Mouse (Mus musculus) E14TG2a.4 (cell line): ENCODE data around the gene Ntn1.
A peak's percentile ranks its signal among the peaks of the same experiment; 100 is the strongest.

Source experiments
- H3K27me3 ChIP-seq: 2 replicates; pipeline ENCODE4 v1.6.1; 2014; ENCODE audit warnings: low read length, control low read depth; ENCODE audit not compliant: insufficient read depth
- H3K36me3 ChIP-seq: 2 replicates; pipeline ENCODE4 v1.6.1; 2014; ENCODE audit warnings: low read length, control low read depth; ENCODE audit not compliant: insufficient read depth
- H3K4me1 ChIP-seq: replicated peaks from 2 replicates; pipeline ENCODE4 v1.6.1; 2014; ENCODE audit warnings: low read depth, low read length, control low read depth
- H3K4me3 ChIP-seq: replicated peaks from 2 replicates; pipeline ENCODE4 v1.5.1; 2014; ENCODE audit warnings: mild to moderate bottlenecking, low read length
- H3K9me3 ChIP-seq: 2 replicates; pipeline ENCODE4 v1.6.1; 2014; ENCODE audit warnings: low read length, control low read depth
- CTCF ChIP-seq: conservative IDR thresholded peaks from 2 replicates; pipeline ENCODE4 v1.5.1; 2014; ENCODE audit warnings: low read length
- NANOG ChIP-seq: IDR thresholded peaks from 2 replicates; pipeline ENCODE4 v1.6.1; 2014; ENCODE audit warnings: borderline replicate concordance, low read length, mixed read lengths
- POU5F1 ChIP-seq: IDR thresholded peaks from 2 replicates; pipeline ENCODE4 v1.6.1; 2014; ENCODE audit warnings: low read length, borderline replicate concordance

The Ntn1 gene

DNA sequence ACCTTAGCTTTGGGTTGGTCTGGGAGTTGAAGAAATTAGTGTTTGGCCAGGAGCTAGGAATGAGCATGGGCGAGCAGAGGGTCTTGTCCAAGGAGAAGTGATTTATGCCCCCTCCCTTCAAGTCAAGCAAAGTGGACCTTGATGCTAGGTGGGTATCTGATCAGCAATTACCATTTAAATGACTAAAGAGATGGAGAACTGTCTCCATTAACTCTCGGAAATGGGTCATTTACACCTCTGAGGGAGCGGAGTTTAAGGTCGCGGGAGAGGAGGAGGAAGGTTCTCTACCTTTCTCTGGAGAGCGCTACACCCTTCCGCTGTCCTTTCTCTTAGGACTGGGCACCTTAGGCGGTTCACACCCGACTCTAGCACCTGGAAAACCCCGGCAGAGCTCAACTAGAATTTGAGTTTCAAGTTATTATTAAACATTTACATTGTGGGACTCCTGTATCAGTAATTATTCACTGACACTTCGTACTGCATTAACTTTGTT, at the start of gene Ntn1:
Gene Ntn1 (minus strand): TSS at position 97 of the 493 bp plus-strand sequence.
- Histone ChIP-seq H3K9me3 (no peaks in the 10 kb centered on the region; the same call in 1 of the 2 replicates), H3K4me1 (peaks cover 78% of the 10 kb centered on the region), H3K4me3 (peak within 1 kb of the TSS; percentile 83), H3K27me3 (peaks cover 79% of the 10 kb centered on the region), H3K36me3 (peaks cover 30% of the 10 kb centered on the region)
- TF ChIP-seq CTCF: no peak
- peak; percentile 95 for TF ChIP-seq NANOG
- TF ChIP-seq POU5F1: no peak

DNA sequence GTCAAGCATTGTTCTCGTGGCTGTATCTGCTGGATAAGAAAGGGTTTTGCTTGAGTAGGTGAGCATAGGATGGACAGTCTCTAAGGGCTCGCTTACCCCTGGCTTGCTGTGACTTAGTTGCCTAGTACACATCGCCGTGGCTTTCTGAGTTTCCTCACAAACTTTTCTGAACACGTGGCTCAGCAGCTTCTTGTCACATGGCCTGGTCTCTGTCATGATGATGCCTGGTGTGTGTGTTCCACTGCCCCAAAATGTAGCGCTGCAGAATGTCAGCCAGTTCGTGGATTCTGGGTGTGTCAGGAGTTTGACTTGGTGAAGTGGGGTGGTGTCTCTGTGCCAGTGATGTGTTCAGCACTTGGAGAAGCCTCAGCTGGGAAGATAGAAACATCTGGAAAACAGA, 47.7 kb upstream of the Ntn1 start:
- H3K4me3 ChIP-seq: no peak overlapping the region
- no peaks in the 10 kb centered on the region for H3K4me1 ChIP-seq
- no peaks in the 10 kb centered on the region for H3K36me3 ChIP-seq
- peaks cover 3% of the 10 kb centered on the region; the same call in 1 of the 2 replicates for H3K9me3 ChIP-seq
- peaks cover 36% of the 10 kb centered on the region for H3K27me3 ChIP-seq
- TF ChIP-seq CTCF (no peak), NANOG (no peak), POU5F1 (no peak)

DNA sequence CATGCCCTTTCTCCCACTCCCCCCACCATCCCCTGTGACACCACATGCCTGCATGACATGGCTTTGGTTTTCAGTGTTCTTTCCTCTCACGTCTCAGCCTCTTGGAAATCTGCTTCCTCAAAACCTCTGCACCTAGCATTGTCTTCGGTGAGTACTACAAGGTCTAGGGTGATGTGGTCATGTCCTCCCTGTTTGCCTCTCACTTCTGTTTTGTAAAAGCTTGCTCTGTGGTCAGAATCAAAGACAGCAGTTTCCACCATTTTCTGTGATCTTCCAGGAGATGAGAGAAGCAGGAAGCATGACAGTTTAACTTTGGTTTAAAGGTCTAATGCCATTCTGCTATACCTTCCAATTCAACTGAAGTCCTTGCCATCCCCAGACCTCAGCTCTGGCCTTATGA, 46.6 kb upstream of the Ntn1 start:
- Histone ChIP-seq H3K36me3 (no peaks in the 10 kb centered on the region), H3K4me3 (no peak overlapping the region), H3K4me1 (no peaks in the 10 kb centered on the region), H3K9me3 (0 out of 2 replicates have a peak, but pooled peaks cover 5% of the 10 kb centered on the region), H3K27me3 (peaks cover 45% of the 10 kb centered on the region)
- no peak for TF ChIP-seq NANOG
- no peak for TF ChIP-seq POU5F1
- no peak for TF ChIP-seq CTCF

DNA sequence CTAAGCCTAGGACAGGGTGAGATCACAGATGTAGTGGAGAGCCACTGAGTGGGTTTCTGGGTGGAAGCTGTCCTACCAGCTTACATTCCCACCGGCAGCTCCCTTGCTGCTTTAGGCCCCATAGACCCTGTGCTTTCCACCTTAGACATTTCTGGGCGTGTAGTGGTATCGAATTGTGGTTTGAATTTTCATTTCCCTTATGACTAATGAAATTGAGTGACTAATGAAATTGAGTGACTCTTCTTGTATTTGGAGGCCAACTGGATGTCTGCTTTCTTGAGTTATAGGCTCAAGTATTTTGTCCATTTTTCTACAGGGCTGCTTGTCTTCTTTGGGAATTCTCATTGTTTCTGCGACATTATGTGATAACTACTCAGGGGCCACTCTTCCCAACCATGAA, 45.9 kb upstream of the Ntn1 start:
- H3K9me3 ChIP-seq: 0 out of 2 replicates have a peak, but pooled peaks cover 5% of the 10 kb centered on the region
- peaks cover 52% of the 10 kb centered on the region for H3K27me3 ChIP-seq
- TF ChIP-seq POU5F1 (no peak), NANOG (no peak), CTCF (no peak)
- no peak overlapping the region for H3K4me3 ChIP-seq
- H3K4me1 ChIP-seq: no peaks in the 10 kb centered on the region
- no peaks in the 10 kb centered on the region for H3K36me3 ChIP-seq

DNA sequence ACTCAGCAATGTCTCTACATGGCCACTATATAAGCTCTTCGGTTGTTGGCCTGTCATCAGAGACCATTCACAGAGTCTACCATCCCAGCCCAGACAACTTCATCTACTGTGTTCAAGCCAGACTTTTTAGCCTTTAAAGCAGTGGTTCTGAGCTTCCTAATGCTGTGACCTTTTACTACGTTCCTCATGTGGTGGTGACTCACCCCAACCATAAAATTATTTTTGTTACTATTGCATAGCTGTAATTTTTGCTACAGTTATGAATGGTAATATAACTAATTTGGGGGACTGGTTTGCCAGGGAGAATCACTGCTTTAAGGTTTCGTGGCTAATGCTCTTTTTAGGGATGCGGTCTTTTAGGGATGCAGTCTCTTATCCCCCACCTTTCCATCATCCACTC, 45.3 kb upstream of the Ntn1 start:
- Histone ChIP-seq H3K4me3 (no peak overlapping the region), H3K27me3 (peaks cover 56% of the 10 kb centered on the region), H3K36me3 (no peaks in the 10 kb centered on the region), H3K4me1 (no peaks in the 10 kb centered on the region), H3K9me3 (0 out of 2 replicates have a peak, but pooled peaks cover 5% of the 10 kb centered on the region)
- TF ChIP-seq POU5F1: no peak
- no peak for TF ChIP-seq CTCF
- TF ChIP-seq NANOG: no peak

DNA sequence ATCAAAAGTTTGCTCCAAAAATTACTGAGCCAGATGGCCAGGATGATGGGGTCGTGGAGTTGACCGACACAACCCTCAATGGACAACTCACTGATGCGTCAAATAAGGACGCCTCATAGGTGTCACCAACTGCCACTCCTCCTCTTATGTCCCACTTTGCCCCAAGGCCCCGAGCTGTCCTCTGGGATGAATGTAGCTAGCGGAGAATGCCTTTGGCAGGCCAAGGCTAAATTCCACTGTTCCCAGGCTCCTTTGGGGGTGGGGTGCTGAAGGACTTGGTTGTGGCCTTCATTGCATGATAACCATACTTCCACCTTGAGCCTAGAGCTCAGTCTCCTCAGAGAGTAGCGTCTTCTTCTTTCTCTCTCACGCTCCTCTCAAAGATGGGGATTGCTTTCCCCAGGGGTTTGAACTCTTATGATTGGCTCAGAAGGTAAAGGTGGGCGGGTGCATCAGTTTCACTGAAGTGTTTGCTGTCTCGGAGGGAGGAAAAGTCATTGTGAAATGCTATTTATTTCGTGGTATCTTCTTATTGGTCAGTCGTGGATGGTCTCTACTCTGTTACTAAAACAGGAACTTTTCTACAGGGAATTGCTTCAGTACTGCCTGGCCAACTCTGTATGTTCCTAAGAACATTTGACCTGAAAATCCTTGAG, 42.5 kb upstream of the Ntn1 start:
- H3K9me3 ChIP-seq: 0 out of 2 replicates have a peak, but pooled peaks cover 5% of the 10 kb centered on the region
- no peaks in the 10 kb centered on the region for H3K36me3 ChIP-seq
- no peak overlapping the region for H3K4me3 ChIP-seq
- no peak for TF ChIP-seq POU5F1
- no peak for TF ChIP-seq CTCF
- no peak for TF ChIP-seq NANOG
- H3K27me3 ChIP-seq: peaks cover 67% of the 10 kb centered on the region
- peaks cover 7% of the 10 kb centered on the region for H3K4me1 ChIP-seq

DNA sequence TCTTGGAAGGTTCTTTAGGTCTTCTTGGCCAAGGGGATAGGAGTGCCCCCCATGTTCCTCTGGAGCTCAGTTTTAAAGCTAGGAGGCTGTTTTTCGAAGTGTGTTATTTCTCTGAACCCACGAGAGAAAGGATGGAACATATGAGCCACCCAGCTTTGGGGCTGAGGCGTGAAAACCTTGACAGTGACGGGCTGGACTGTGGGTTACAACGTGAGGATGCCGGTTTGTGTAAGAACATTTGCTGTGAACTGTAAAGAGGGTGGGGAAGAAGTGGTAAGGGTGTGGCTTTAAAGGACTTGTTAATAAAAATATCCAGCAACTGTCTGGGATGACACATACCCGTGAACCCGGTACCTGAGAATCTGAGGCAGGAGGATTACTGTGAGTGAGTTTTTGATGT, 41.7 kb upstream of the Ntn1 start:
- 0 out of 2 replicates have a peak, but pooled peaks cover 5% of the 10 kb centered on the region for H3K9me3 ChIP-seq
- peaks cover 10% of the 10 kb centered on the region for H3K4me1 ChIP-seq
- TF ChIP-seq POU5F1 (no peak), CTCF (no peak), NANOG (no peak)

DNA sequence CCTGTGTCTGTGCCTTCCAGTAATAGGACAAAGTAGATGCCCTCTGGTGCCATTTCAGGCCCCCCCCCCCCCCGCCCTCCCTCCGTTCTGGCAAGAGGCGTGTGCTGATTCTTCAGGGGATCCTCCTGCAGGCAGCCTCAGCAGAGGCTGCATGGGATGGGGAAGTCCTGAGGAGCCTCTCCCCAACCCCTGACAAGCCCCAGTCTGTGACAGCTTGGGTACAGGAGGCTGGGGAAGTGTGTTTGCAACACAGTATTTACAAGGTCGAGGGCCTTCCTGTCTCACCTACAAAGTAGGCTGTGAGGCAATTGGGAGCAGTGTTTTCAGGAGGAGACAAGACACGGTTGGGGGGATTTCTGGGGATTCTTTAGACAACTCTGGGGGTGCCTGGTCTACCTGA, 40.3 kb upstream of the Ntn1 start:
- peaks cover 10% of the 10 kb centered on the region for H3K4me1 ChIP-seq
- H3K4me3 ChIP-seq: no peak overlapping the region
- H3K27me3 ChIP-seq: peaks cover 80% of the 10 kb centered on the region
- H3K9me3 ChIP-seq: 0 out of 2 replicates have a peak, but pooled peaks cover 5% of the 10 kb centered on the region
- H3K36me3 ChIP-seq: no peaks in the 10 kb centered on the region
- no peak for TF ChIP-seq NANOG
- no peak for TF ChIP-seq POU5F1
- no peak for TF ChIP-seq CTCF

More for the DNA sequence above, 41.7 kb upstream of the Ntn1 start:
- Histone ChIP-seq H3K27me3 (peaks cover 72% of the 10 kb centered on the region), H3K4me3 (no peak overlapping the region), H3K36me3 (no peaks in the 10 kb centered on the region)

DNA sequence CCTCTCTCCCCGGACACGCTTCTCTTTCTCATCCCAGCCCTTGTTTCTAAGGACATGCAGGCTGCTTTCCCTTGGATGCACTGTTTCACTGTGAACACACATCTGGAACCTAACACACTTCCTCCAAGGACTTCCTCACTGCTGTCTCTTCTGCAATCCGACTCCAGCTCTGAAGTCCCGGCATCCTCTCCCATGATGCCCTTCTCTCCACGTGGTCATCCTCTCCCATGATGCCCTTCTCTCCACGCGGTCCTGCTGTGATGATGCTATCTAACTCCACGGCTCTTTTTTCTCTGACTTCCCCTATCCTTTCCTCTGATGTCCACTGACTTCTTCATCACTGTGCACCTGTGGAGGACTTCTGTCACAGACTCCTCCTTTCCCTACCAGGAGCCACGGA, 39.5 kb upstream of the Ntn1 start:
- H3K36me3 ChIP-seq: no peaks in the 10 kb centered on the region
- no peak overlapping the region for H3K4me3 ChIP-seq
- H3K9me3 ChIP-seq: 0 out of 2 replicates have a peak, but pooled peaks cover 5% of the 10 kb centered on the region
- peaks cover 10% of the 10 kb centered on the region for H3K4me1 ChIP-seq
- TF ChIP-seq CTCF (no peak), POU5F1 (no peak), NANOG (no peak)
- H3K27me3 ChIP-seq: peaks cover 84% of the 10 kb centered on the region
